ENCODE assay signal across 15 mouse cellular contexts in genomic region chr5:49662096-49662495, GRCm38 (mm10).
A peak's percentile ranks its signal among the peaks of the same experiment; 100 is the strongest.
DNase-seq lines count a peak whose midpoint lies in the region.
"Had no signal": no experiment of that assay in that cellular context is flagged by ENCODE, and none has a peak within 500 bp of the region (broad histone marks: within the 10 kb centered on the region; RNA-seq: fewer than 3 reads in every experiment).

No protein-coding gene starts in this region.

- intact Hi-C loops in left cerebral cortex, postnatal 4 days (cut with DNase I) = no loop called here

- DNase-seq in cerebellum, adult 11 months = peak; percentile 51
- DNase-seq in cerebellum, adult 18-20 months = peak; percentile 63 to 80
- peak; percentile 83 for DNase-seq in cerebellum, adult 9-10 months
- peak; percentile 56 to 73 for DNase-seq in cerebellum, postnatal 25 days
- no peak for DNase-seq in kidney, adult 8-10 months
- no peak for DNase-seq in left cerebral cortex, postnatal 4 days
- DNase-seq in frontal cortex, postnatal 10 days (ENCODE audit: low spot score in 2 of 2) = no peak
- no peak for DNase-seq in ovary, postnatal 10 days (ENCODE audit: low spot score)
- DNase-seq: adrenal gland, adult 2 months; adrenal gland, postnatal 14 days; embryo, embryonic 11 days; gastrocnemius, adult 2 months; gastrocnemius, postnatal 14 days; heart, adult 11 months; kidney, adult 11 months had no signal

Comparison
In these comparisons a context has a peak if more than half of its experiments do, and no peak if none do; other contexts are left out.
1. DNase-seq: peak in cerebellum, adult 11 months (single experiment), cerebellum, adult 18-20 months (2 of 2), cerebellum, adult 9-10 months (single experiment) and cerebellum, postnatal 25 days (2 of 2); none in kidney, adult 8-10 months (0 of 2), left cerebral cortex, postnatal 4 days (single experiment), frontal cortex, postnatal 10 days (0 of 2) and ovary, postnatal 10 days (single experiment).